Comparison of ENCODE assay signal across 8 mouse cellular contexts in genomic region chr6:134036951-134037431, GRCm38 (mm10). TPM values are rescaled to one million over a fixed set of nuclear protein-coding genes. Genes with fewer than 3 reads are reported as not detected.
DNase-seq lines count a peak whose midpoint lies in the region; ATAC-seq and TF ChIP-seq lines count a peak whose summit lies in the region.

No protein-coding gene starts in this region.

- intact Hi-C loops in gastrocnemius, adult 2 months (cut with DNase I), result loop anchor here (5.0 to 10.0 kb wide), 4 partner anchors 45 to 208 kb away; no protein-coding TSS in a partner anchor

- 7% methylated on average over 3 of the region's 3 CpGs for WGBS in forebrain, embryonic 13.5 days
- WGBS in liver, embryonic 15.5 days (ENCODE audit: insufficient replicate concordance), result 8% methylated on average over 3 of the region's 3 CpGs

- no peaks in the 10 kb centered on the region for H3K9me3 ChIP-seq in forebrain, embryonic 13.5 days (replicated peaks)
- no peaks in the 10 kb centered on the region for H3K9me3 ChIP-seq in liver, embryonic 15.5 days (replicated peaks)

- peak overlapping the region; percentile 90 for H3K4me3 ChIP-seq in gastrocnemius, adult 2 months
- H3K4me3 ChIP-seq in C2C12 (ENCODE audit: insufficient read depth, poor library complexity, severe bottlenecking), result peak overlapping the region; percentile 90
- H3K4me3 ChIP-seq in forebrain, embryonic 13.5 days, result peak overlapping the region; percentile 77
- H3K4me3 ChIP-seq in liver, embryonic 15.5 days (replicated peaks), result peak overlapping the region; percentile 74

- peak overlapping the region; percentile 63 for H3ac ChIP-seq in C2C12 (ENCODE audit: control insufficient read depth, insufficient read length, low read depth)

- H3K9ac ChIP-seq in forebrain, embryonic 13.5 days, result peak overlapping the region; percentile 98
- 0 out of 2 replicates have a peak overlapping the region, but pooled peaks have one; percentile 9 for H3K9ac ChIP-seq in liver, embryonic 15.5 days

- no peak for ATAC-seq in forebrain, embryonic 13.5 days
- no peak for ATAC-seq in liver, embryonic 15.5 days (ENCODE audit: insufficient read depth)
- ATAC-seq in frontal cortex, adult (ENCODE audit: low TSS enrichment), result no peak
- no peak for ATAC-seq in granulocyte monocyte progenitor cell, adult 5-6 weeks (replicated peaks; ENCODE audit: poor library complexity, severe bottlenecking)

- DNase-seq in gastrocnemius, adult 2 months, result no peak
- DNase-seq in gastrocnemius, adult 8-10 months (ENCODE audit: low spot score in 2 of 2), result no peak
- DNase-seq in spleen, postnatal 14 days (ENCODE audit: low spot score in 2 of 2), result no peak

- peaks cover 44% of the 10 kb centered on the region for H3K4me1 ChIP-seq in forebrain, embryonic 13.5 days
- peaks cover 43% of the 10 kb centered on the region for H3K4me1 ChIP-seq in liver, embryonic 15.5 days (replicated peaks)

- no peaks in the 10 kb centered on the region for H3K27me3 ChIP-seq in C2C12 (ENCODE audit: control insufficient read depth, insufficient read depth, insufficient read length)
- no peaks in the 10 kb centered on the region for H3K27me3 ChIP-seq in forebrain, embryonic 13.5 days
- H3K27me3 ChIP-seq in liver, embryonic 15.5 days, result no peaks in the 10 kb centered on the region

- no peak; the same call in 1 of the 2 replicates for TF ChIP-seq CTCF in gastrocnemius, adult 2 months (IDR thresholded peaks at IDR 0.05)
- no peak for TF ChIP-seq CTCF in C2C12 (IDR thresholded peaks at IDR 0.05; ENCODE audit: control insufficient read depth, insufficient read depth, insufficient read length)

- H3K4me2 ChIP-seq in forebrain, embryonic 13.5 days, result peak overlapping the region; percentile 69
- peak overlapping the region; percentile 88 for H3K4me2 ChIP-seq in liver, embryonic 15.5 days

- peaks cover 57% of the 10 kb centered on the region for H3K79me3 ChIP-seq in C2C12 (ENCODE audit: low read depth)

- peaks cover 61% of the 10 kb centered on the region for H3K79me2 ChIP-seq in C2C12 (ENCODE audit: control insufficient read depth, insufficient read depth)

- peak overlapping the region; percentile 100 for H3K27ac ChIP-seq in gastrocnemius, adult 2 months
- no peak overlapping the region for H3K27ac ChIP-seq in forebrain, embryonic 13.5 days
- 0 out of 2 replicates have a peak overlapping the region, but pooled peaks have one; percentile 9 for H3K27ac ChIP-seq in liver, embryonic 15.5 days (replicated peaks)

- no peaks in the 10 kb centered on the region for H3K36me3 ChIP-seq in C2C12 (ENCODE audit: control insufficient read depth, insufficient read depth)
- H3K36me3 ChIP-seq in forebrain, embryonic 13.5 days (ENCODE audit: poor library complexity, severe bottlenecking), result no peaks in the 10 kb centered on the region
- H3K36me3 ChIP-seq in liver, embryonic 15.5 days (replicated peaks), result no peaks in the 10 kb centered on the region

TF ChIP-seq in C2C12, 6 proteins besides CTCF, POLR2A, EP300 and RAD21:
- TF ChIP-seq USF1 (IDR thresholded peaks at IDR 0.05; ENCODE audit: low read depth) (no peak), MAX (IDR thresholded peaks at IDR 0.05) (no peak), MYOD1 (IDR thresholded peaks at IDR 0.05; ENCODE audit: control insufficient read depth, insufficient read length, low read depth) (no peak), CEBPB (IDR thresholded peaks at IDR 0.05; ENCODE audit: low read depth) (no peak), FOSL1 (IDR thresholded peaks at IDR 0.05; ENCODE audit: insufficient read depth, low read length, poor library complexity, severe bottlenecking) (no peak), MYOG (IDR thresholded peaks at IDR 0.05; ENCODE audit: control insufficient read depth, extremely low read depth, insufficient read length) (no peak)

RNA-seq across cellular contexts. Expression of gene Etv6, which starts 1.5 kb away (rescaled TPM):
- 10 to 100 TPM in 1 of 2 experiments, 1 to 10 TPM in 1; 6.7 to 10.8 TPM for total RNA-seq in gastrocnemius, adult 2 months (2021)
- 10 to 100 TPM in 1 of 4 experiments, 1 to 10 TPM in 3; 5.1 to 10.3 (median 6.3) TPM for total RNA-seq in gastrocnemius, adult 8-10 months (2022)
- polyA plus RNA-seq in C2C12 (2012; fragmentation: generic; extraction: Trizol), result 8.5 TPM
- 7.2 and 8.5 TPM in 2 replicates for polyA plus RNA-seq in forebrain, embryonic 13.5 days (2015; fragmentation: Nextera tagmentation; extraction: Ambion mirVana)
- polyA plus RNA-seq in liver, embryonic 15.5 days (2015; fragmentation: Nextera tagmentation; extraction: Ambion mirVana), result 3.0 and 3.8 TPM in 2 replicates
- total RNA-seq in granulocyte monocyte progenitor cell, adult 5-6 weeks (2014; fragmentation: Nextera tagmentation), result 100 and 123 TPM in 2 replicates
- total RNA-seq in granulocyte monocyte progenitor cell, adult 5-6 weeks (2017), result 75.5 and 83.9 TPM in 2 replicates

Comparison
In these comparisons a context has a peak if more than half of its experiments do, and no peak if none do; other contexts are left out.
1. RNA of gene Etv6, which starts 1.5 kb away (total RNA-seq): 75.5 to 123 TPM in granulocyte monocyte progenitor cell, adult 5-6 weeks; 6.7 to 10.8 TPM in gastrocnemius, adult 2 months and 5.1 to 10.3 TPM in gastrocnemius, adult 8-10 months; every median in the first group is over 4 times any median in the second.
2. Peak in every context shown above with its lines, with median percentiles within 50 percentile points of each other: H3K4me3 ChIP-seq.